Mouse (Mus musculus) stomach, embryonic 14.5 days (tissue): Measurements from ENCODE around the gene Usp35. TPM values are rescaled to one million over a fixed set of nuclear protein-coding genes. Genes with fewer than 3 reads are reported as not detected.

Source experiments
- ATAC-seq: fragments of 200-750 bp; cut with Nextera tagmentation; 2 replicates; pipeline ENCODE4 v1.8.0; 2017; ENCODE audit warnings: low read depth, moderate TSS enrichment; ENCODE audit not compliant: insufficient number of reproducible peaks, insufficient read depth, low FRiP score
- H3K27ac ChIP-seq: fragments of 300-500 bp; sonication (generic); 2 replicates; pipeline ENCODE4 v1.5.1; 2014; ENCODE audit warnings: mild to moderate bottlenecking, low read length, moderate library complexity, mixed read lengths
- H3K27me3 ChIP-seq: fragments of 300-500 bp; sonication (generic); 2 replicates; pipeline ENCODE4 v1.6.1; 2014; ENCODE audit warnings: low read length, control low read depth, mixed read lengths; ENCODE audit not compliant: control insufficient read depth, insufficient read depth
- H3K36me3 ChIP-seq: fragments of 300-500 bp; sonication (generic); 2 replicates; pipeline ENCODE4 v1.6.1; 2014; ENCODE audit warnings: mild to moderate bottlenecking, control low read depth, low read length, moderate library complexity, mixed read lengths; ENCODE audit not compliant: control insufficient read depth, insufficient read depth
- H3K4me1 ChIP-seq: fragments of 300-500 bp; sonication (generic); 2 replicates; pipeline ENCODE4 v1.6.1; 2014; ENCODE audit warnings: low read length, control low read depth, mixed read lengths; ENCODE audit not compliant: control insufficient read depth, insufficient read depth
- H3K4me2 ChIP-seq: fragments of 300-500 bp; sonication (generic); replicated peaks from 2 replicates; pipeline ENCODE4 v1.6.1; 2014; ENCODE audit warnings: low read depth, low read length, control low read depth
- H3K4me3 ChIP-seq: fragments of 300-500 bp; sonication (generic); 2 replicates; pipeline ENCODE4 v1.5.1; 2014; ENCODE audit warnings: low read depth, low read length, control low read depth
- H3K9ac ChIP-seq: fragments of 300-500 bp; sonication (generic); replicated peaks from 2 replicates; pipeline ENCODE4 v1.6.1; 2014; ENCODE audit warnings: low read depth, mild to moderate bottlenecking, control low read depth, low read length, moderate library complexity, mixed read lengths
- H3K9me3 ChIP-seq: fragments of 300-500 bp; sonication (generic); 2 replicates; pipeline ENCODE4 v1.6.1; 2016; ENCODE audit warnings: low read depth, low read length, control low read depth; ENCODE audit not compliant: control insufficient read depth
- WGBS: fragments of 180-500 bp; shearing (Covaris S2); extraction: QIAGEN DNeasy Blood & Tissue Kit; methylation state at CpG from one replicate; pipeline ENCODE4 v1.1.7; 2014; 5-methylcytosine and 5-hydroxymethylcytosine counted together
- polyA plus RNA-seq: library from polyadenylated mRNA; unstranded; fragments of >200 nt; fragmentation: Nextera tagmentation; extraction: Ambion mirVana; gene quantifications from 2 replicates; pipeline ENCODE4 v1.2.1, GENCODE M21; 2014

Usp35 gene
- polyA plus RNA-seq, 1 experiment from 2014 or later, result 3.4 TPM

DNA sequence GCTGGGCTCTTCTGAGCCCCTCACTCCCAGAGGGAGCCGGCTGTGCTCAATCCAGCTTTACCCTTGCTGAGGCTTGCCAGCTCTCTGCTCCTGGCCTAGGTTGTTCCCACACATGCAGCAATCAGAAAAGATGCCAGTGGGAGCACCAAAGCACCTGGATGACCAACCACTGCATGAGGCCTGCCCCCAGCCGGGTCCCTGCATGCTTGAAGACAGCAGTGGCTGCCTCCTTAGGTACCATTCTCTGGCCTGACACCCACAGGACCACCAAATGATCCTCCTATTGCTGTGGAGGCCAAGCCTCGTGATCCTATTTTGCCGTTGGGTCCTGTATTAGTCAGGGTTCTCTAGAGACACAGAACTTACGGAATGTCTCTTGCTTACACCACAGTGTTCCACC, 19.1 kb upstream of the Usp35 start:
- WGBS, result 90% methylated on average over 4 of the region's 5 CpGs
- ATAC-seq, result no peak
- Histone ChIP-seq H3K4me2 (no peak overlapping the region), H3K4me1 (0 out of 2 replicates have a peak, but pooled peaks cover 3% of the 10 kb centered on the region), H3K36me3 (no peaks in the 10 kb centered on the region; the same call in 1 of the 2 replicates), H3K9ac (no peak overlapping the region), H3K27me3 (no peaks in the 10 kb centered on the region), H3K9me3 (no peaks in the 10 kb centered on the region), H3K27ac (no peak overlapping the region), H3K4me3 (no peak overlapping the region)

DNA sequence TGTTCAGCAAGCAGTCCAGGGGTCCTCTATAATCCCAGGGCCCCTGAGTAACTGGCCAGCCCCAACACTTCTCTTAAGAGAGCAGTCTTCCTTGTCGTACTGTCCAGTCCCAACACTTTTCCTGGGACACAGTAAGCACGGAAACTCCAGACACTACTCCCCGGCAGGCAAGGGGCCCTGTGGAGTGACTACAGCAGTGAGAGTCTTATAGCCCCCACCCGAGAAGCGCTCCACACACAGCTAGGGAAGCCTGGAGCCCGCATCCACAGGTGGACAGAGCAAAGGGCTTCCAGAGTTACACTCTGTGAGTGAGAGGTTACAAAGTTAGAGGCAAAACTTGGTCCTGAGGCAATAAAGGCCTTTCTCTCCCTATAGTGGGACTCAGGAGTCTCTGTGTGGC, 17.6 kb upstream of the Usp35 start:
- Histone ChIP-seq H3K9me3 (no peaks in the 10 kb centered on the region), H3K27ac (no peak overlapping the region), H3K9ac (no peak overlapping the region), H3K4me3 (no peak overlapping the region), H3K4me2 (no peak overlapping the region), H3K36me3 (no peaks in the 10 kb centered on the region; the same call in 1 of the 2 replicates), H3K27me3 (no peaks in the 10 kb centered on the region), H3K4me1 (peaks cover 8% of the 10 kb centered on the region; the same call in 1 of the 2 replicates)
- 82% methylated on average over 6 of the region's 6 CpGs for WGBS
- ATAC-seq, result no peak

DNA sequence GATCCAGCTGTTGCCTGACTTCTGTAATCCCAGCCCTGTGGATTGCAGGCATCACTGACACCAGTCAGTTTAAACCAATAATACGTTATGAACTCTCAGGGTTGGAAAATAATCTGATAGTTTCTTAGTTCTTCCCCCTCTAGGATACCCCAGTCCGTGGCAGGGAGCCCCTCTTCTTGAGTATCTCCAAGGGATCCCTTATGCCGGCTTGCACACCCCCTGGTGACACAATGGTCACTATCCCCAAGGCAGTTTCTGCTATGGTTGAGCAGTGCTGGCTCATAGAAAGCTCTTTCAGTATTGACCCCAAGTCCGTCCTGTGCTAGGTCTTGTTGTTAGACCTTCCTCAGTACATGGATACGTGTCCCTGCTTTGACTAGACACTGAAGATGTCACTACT, 17.0 kb upstream of the Usp35 start:
- no peak overlapping the region for H3K9ac ChIP-seq
- no peak overlapping the region for H3K4me3 ChIP-seq
- no peak overlapping the region for H3K4me2 ChIP-seq
- no peaks in the 10 kb centered on the region; the same call in 1 of the 2 replicates for H3K36me3 ChIP-seq
- H3K4me1 ChIP-seq, result peaks cover 10% of the 10 kb centered on the region; the same call in 1 of the 2 replicates
- no peak for ATAC-seq
- no peaks in the 10 kb centered on the region for H3K27me3 ChIP-seq
- no peak overlapping the region for H3K27ac ChIP-seq
- 83% methylated on average over 5 of the region's 5 CpGs for WGBS
- H3K9me3 ChIP-seq, result no peaks in the 10 kb centered on the region

DNA sequence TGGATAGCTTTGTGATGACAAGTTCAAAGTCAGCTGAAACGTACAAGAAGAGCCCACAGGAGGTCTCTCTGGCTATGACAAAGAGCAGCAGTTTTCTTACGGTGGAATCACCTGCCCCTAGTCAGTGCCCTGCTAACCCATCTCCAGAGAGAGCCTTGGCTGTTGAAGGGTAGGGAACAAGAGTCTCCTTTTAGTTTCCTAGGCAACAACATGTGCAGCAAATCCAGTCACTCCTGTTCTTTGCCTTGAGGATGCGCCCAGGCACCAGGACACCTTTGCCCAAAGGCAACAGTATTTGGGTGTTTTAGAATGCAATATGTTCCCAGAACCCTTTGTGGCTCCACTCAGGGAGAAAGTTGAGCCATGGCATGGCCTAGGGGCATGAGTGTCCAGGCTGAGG, 16.5 kb upstream of the Usp35 start:
- no peak overlapping the region for H3K4me2 ChIP-seq
- H3K27ac ChIP-seq, result no peak overlapping the region
- H3K9me3 ChIP-seq, result no peaks in the 10 kb centered on the region
- no peaks in the 10 kb centered on the region; the same call in 1 of the 2 replicates for H3K36me3 ChIP-seq
- H3K27me3 ChIP-seq, result no peaks in the 10 kb centered on the region
- no peak for ATAC-seq
- 84% methylated on average over 3 of the region's 3 CpGs for WGBS
- H3K4me1 ChIP-seq, result peaks cover 12% of the 10 kb centered on the region; the same call in 1 of the 2 replicates
- no peak overlapping the region for H3K9ac ChIP-seq
- no peak overlapping the region for H3K4me3 ChIP-seq

DNA sequence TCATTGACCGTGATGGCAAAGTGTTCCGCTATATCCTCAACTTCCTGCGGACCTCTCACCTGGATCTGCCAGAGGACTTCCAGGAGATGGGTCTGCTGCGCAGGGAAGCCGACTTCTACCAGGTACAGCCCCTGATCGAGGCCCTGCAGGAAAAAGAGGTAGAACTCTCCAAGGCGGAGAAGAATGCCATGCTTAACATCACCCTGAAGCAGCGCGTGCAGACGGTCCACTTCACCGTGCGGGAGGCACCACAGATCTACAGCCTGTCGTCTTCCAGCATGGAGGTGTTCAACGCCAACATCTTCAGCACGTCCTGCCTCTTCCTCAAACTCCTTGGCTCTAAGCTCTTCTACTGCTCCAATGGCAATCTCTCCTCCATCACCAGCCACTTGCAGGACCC, 15.6 kb upstream of the Usp35 start:
- no peak for ATAC-seq
- no peaks in the 10 kb centered on the region; the same call in 1 of the 2 replicates for H3K36me3 ChIP-seq
- H3K27ac ChIP-seq, result no peak overlapping the region
- no peak overlapping the region for H3K9ac ChIP-seq
- H3K4me2 ChIP-seq, result no peak overlapping the region
- no peak overlapping the region for H3K4me3 ChIP-seq
- H3K9me3 ChIP-seq, result no peaks in the 10 kb centered on the region
- 96% methylated on average over 15 of the region's 15 CpGs for WGBS
- peaks cover 13% of the 10 kb centered on the region; the same call in 1 of the 2 replicates for H3K4me1 ChIP-seq
- no peaks in the 10 kb centered on the region for H3K27me3 ChIP-seq

DNA sequence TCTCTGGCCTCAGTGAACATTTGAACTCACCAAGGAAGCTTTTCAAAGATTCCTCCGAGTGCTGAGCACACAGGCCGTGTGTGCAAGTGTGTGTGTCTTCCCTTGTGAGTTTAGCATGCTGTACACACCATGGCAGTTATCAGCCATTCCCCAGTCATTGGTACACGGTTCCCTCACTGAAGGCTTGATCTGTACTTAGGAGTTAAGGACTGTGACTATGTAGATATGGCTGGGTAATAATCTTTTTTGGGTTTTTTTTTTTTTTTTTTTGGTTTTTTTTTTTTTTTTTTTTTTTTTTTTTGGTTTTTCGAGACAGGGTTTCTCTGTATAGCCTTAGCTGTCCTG, 15.0 kb upstream of the Usp35 start:
- 78% methylated on average over 4 of the region's 4 CpGs for WGBS
- Histone ChIP-seq H3K4me2 (no peak overlapping the region), H3K4me3 (no peak overlapping the region), H3K27me3 (no peaks in the 10 kb centered on the region), H3K4me1 (peaks cover 13% of the 10 kb centered on the region; the same call in 1 of the 2 replicates), H3K9me3 (no peaks in the 10 kb centered on the region), H3K27ac (no peak overlapping the region), H3K36me3 (no peaks in the 10 kb centered on the region; the same call in 1 of the 2 replicates), H3K9ac (no peak overlapping the region)
- no peak for ATAC-seq

DNA sequence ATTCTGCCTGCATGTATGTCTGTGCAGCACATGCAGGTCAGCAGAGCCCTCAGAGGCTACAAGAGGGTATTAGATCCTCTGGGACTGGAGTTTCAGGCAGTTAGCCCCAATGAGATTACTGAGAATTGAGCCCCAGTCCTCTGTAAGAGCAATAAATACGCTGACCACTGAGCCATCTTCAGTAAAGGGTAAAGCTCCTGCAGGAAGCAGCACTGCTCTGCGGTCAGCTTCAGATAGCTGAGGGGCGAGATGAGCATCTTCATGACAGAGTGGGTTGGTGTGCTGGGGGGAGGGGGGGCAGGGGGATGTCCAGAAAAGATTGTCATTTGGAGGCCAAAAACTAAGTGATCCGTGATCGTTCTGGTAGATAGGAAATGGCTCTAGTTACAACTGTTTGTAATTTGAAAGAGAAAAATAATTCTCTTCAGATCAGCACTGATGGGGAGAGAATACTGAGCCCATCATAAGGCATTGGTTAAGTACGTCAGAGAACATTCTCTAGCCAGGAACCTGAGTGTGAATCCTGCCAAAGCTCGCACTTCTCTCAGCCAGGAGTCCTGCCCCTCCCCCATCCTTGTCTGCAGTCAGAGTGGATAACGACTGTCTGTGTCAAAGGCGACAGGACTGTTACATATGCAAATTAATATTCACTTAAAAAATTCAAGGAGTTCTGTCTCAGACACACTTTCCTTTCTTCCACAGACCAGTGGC, 14.4 kb upstream of the Usp35 start:
- Histone ChIP-seq H3K36me3 (no peaks in the 10 kb centered on the region; the same call in 1 of the 2 replicates), H3K4me2 (no peak overlapping the region), H3K4me3 (no peak overlapping the region), H3K27me3 (no peaks in the 10 kb centered on the region), H3K27ac (no peak overlapping the region), H3K4me1 (peaks cover 13% of the 10 kb centered on the region; the same call in 1 of the 2 replicates), H3K9ac (no peak overlapping the region), H3K9me3 (no peaks in the 10 kb centered on the region)
- WGBS, result 82% methylated on average over 9 of the region's 9 CpGs
- ATAC-seq, result no peak

DNA sequence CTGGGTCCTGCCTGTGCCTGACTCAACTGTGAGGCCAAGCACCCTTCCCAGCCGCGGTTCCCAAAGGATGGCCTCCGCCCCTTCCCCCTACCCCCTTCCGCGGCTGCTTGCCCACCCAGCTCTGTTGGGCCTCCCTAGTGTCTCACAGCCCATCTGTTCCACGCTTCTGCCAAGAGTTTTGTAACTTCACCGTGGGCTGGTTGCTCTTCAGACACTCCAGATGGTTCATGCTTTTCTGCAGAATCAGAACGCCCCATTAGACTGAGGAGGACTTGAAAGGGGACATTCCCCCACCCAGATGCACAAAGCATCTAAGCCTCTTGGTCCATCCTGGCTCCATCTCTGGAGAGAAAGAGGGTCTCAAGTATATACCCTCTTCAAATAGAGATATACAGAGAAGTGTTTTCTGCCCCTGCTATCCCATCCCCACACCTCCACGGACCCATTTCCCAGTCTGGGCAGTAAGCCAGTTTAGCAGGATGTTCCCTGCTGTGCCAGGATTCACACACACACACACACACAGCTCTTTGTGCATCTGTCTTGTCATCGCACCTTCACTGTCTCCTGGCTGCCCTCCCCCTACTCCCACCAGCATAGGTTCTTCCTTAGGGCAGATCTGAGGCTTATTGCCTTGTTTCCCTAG, 13.5 kb upstream of the Usp35 start:
- Histone ChIP-seq H3K4me1 (peaks cover 13% of the 10 kb centered on the region; the same call in 1 of the 2 replicates), H3K36me3 (no peaks in the 10 kb centered on the region; the same call in 1 of the 2 replicates), H3K27me3 (no peaks in the 10 kb centered on the region), H3K4me3 (no peak overlapping the region), H3K4me2 (no peak overlapping the region), H3K27ac (no peak overlapping the region), H3K9me3 (no peaks in the 10 kb centered on the region), H3K9ac (no peak overlapping the region)
- no peak for ATAC-seq
- WGBS, result 49% methylated on average over 10 of the region's 10 CpGs
